Mouse (Mus musculus) lung, adult 2 months (tissue): ENCODE data around the gene Cacna1c. TPM values are rescaled to one million over a fixed set of nuclear protein-coding genes. Genes with fewer than 3 reads are reported as not detected.

Source experiments
- DNase-seq: peaks from one replicate; pipeline ENCODE4 v3.0.0; 2022
- H3K4me1 ChIP-seq: fragments of 200-500 bp; 2 replicates; pipeline ENCODE4 v1.6.1; 2011; ENCODE audit warnings: low read length; ENCODE audit not compliant: control insufficient read depth, insufficient read depth
- H3K4me3 ChIP-seq: fragments of 200-500 bp; replicated peaks from 2 replicates; pipeline ENCODE3; 2011; ENCODE audit warnings: low read depth, mild to moderate bottlenecking, control low read depth, low read length; ENCODE audit errors: extremely low read depth
- CTCF ChIP-seq: fragments of 200-500 bp; IDR thresholded peaks from 2 replicates; pipeline ENCODE4 v1.5.1; 2011; ENCODE audit warnings: mild to moderate bottlenecking, low read length, control low read depth; ENCODE audit not compliant: insufficient read depth
- POLR2A ChIP-seq: fragments of 200-500 bp; IDR thresholded peaks from 2 replicates; pipeline ENCODE4 v1.6.1; 2011; ENCODE audit warnings: low read depth, mild to moderate bottlenecking, control low read depth, low read length, borderline replicate concordance; ENCODE audit errors: extremely low read depth
- WGBS: fragments of 180-500 bp; shearing (Covaris S2); methylation state at CpG from one replicate; pipeline ENCODE4 v1.1.7; 2018; 5-methylcytosine and 5-hydroxymethylcytosine counted together
- polyA plus RNA-seq: library from polyadenylated mRNA; depleted of rRNA; stranded (reverse); fragments of >200 nt; gene quantifications from 2 replicates; pipeline ENCODE4 v1.2.3, GENCODE M21; 2012; rRNA removed

Cacna1c gene
- polyA plus RNA-seq, 1 experiment = 16.3 TPM

DNA sequence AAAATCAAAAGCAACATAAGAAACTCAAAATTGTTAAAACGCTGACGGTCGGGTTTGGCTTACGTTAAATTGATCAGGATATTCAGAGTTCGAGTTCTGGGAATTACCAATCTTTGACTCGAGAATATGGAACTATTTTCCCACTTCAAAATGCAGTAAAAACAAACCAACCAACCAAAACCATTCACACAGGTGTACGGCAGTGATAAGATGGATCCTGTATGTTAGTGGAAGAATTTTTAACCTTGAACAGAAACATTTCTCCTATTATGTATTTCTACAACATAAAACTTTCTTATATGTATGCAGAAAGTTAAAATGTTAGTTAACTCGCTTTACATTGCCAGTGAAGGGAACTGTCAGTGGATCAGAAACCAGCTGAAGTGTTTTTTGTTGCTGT is 635.0 kb downstream of the Cacna1c start:
- no peak for DNase-seq
- Histone ChIP-seq H3K4me1 (peaks cover 11% of the 10 kb centered on the region), H3K4me3 (no peak overlapping the region)
- TF ChIP-seq CTCF = no peak
- no peak for TF ChIP-seq POLR2A
- 77% methylated on average over 8 of the region's 8 CpGs for WGBS

DNA sequence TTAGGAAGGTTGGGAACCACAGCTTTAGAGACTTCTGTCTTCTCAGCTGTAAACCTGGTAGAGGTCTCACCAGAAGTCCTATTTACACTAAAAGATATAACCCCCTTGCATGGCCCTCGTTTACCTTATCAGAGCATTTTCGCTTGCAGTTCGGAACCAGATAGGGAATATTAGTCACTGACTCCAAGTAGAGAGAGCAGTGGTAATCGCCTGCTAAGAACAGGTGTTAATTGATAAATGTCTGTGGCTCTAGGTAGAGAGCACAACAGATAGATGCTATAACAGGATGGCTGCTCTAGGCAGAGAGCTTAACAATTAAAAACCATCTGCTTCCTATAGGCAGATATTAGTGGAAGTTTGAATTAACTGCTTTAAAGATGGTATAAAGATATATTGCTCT is 657.6 kb downstream of the Cacna1c start:
- Histone ChIP-seq H3K4me3 (no peak overlapping the region), H3K4me1 (no peaks in the 10 kb centered on the region)
- 89% methylated on average over 4 of the region's 4 CpGs for WGBS
- DNase-seq = no peak
- TF ChIP-seq CTCF = no peak
- TF ChIP-seq POLR2A = no peak

Other genes starting within 250 kb of the Cacna1c start
- 19.6 TPM in 2 replicates for gene Dcp1b, start 21.2 kb downstream of the Cacna1c start, polyA plus RNA-seq
- gene Cacna2d4, start 40.1 kb upstream of the Cacna1c start, polyA plus RNA-seq = 2.1 and 4.0 TPM in 2 replicates
- gene Lrtm2, start 134.3 kb upstream of the Cacna1c start, polyA plus RNA-seq = 10.1 and 11.5 TPM in 2 replicates
- 63.6 and 81.0 TPM in 2 replicates for gene Adipor2, start 221.3 kb upstream of the Cacna1c start, polyA plus RNA-seq